Mouse (Mus musculus) spleen, adult 2 months (tissue): ENCODE results near the gene Plxna1.

ENCODE experiments used
- CTCF ChIP-seq: fragments of 200-500 bp; IDR thresholded peaks from 2 replicates; pipeline ENCODE4 v1.5.1; 2011; ENCODE audit warnings: mild to moderate bottlenecking, inconsistent platforms; ENCODE audit not compliant: insufficient read depth, insufficient read length, insufficient replicate concordance; ENCODE audit errors: extremely low read depth
- POLR2A ChIP-seq: fragments of 200-500 bp; IDR thresholded peaks from 2 replicates; pipeline ENCODE4 v1.6.1; 2011; ENCODE audit warnings: low read depth, low read length, inconsistent platforms

DNA sequence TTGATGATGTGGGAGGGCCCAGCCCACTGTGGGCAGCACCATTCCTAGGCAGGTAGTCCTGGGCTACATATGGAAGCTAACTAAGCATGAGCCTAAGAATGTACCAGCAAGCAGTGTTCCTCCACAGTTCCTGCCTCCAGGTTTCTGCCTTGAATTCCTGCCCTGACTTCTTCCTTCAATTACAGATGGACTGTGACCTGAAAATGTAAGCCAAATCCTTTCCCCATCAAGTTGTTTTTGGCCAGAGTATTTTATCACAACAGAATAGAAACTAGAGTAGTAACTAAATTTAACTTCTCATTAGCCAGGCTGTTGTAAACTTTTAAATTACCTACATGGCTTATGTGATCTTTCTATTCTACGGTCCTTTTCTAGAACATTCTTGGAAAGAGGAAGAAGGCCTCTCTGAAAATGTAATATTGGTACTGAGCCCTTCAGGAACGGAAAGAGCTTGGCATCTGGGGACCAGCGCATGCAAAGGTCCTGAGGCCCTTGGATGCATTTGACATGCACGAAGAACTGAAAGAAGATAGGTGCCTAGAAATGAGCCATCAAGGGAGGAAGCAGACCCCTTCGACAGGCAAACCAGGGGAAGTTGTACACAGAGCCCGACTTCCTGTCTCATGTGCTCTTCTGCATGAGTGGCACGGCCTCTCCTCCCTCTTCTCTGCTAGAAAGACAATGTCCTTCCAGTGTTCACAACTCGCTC, 66.3 kb downstream of the Plxna1 start:
- no peak for TF ChIP-seq POLR2A
- no peak for TF ChIP-seq CTCF
